Mouse (Mus musculus) monocyte, adult 2 months (primary cell): ENCODE measurements around the gene Mrpl54.
"Not testable (repeated sequence)": the region's sequence is repeated elsewhere in the genome, so short reads cannot be mapped to it uniquely, and the experiment has no call there.

Experiments used
- DNase-seq, 2 experiments: peaks; one replicate each; pipeline ENCODE4 v3.0.0; 2022; ENCODE audit warnings: low spot score in 2 of 2, low read depth in 1 of 2

Gene Mrpl54

GRCm38 (mm10) chr10:81230438-81231332 is 36.0 kb downstream of the Mrpl54 start, which contains the start of gene Atcay:
Gene Atcay (minus strand): TSS chr10:81230833.
- DNase-seq: no peak

GRCm38 (mm10) chr10:81229735-81230437 is 36.8 kb downstream of the Mrpl54 start:
- no peak for DNase-seq

- DNase-seq: not testable (repeated sequence)
These were observed 43.0 kb downstream of the Mrpl54 start for GRCm38 (mm10) chr10:81223731-81224130.

GRCm38 (mm10) chr10:81221402-81222015 is 45.2 kb downstream of the Mrpl54 start:
- DNase-seq: no peak

- DNase-seq: peak in 1 of 2 experiments; percentile 54
These were observed 48.8 kb downstream of the Mrpl54 start for GRCm38 (mm10) chr10:81217964-81218363.

- DNase-seq: not testable (repeated sequence)
These were observed 49.5 kb downstream of the Mrpl54 start for GRCm38 (mm10) chr10:81217267-81217666.

GRCm38 (mm10) chr10:81216810-81217209 is 49.9 kb downstream of the Mrpl54 start:
- no peak for DNase-seq

GRCm38 (mm10) chr10:81216260-81216659 is 50.5 kb downstream of the Mrpl54 start:
- no peak for DNase-seq
